In genomic region chr17:48437421-48437911, GRCm38 (mm10) we compare ENCODE assay signal across 8 mouse cellular contexts. TPM values are rescaled to one million over a fixed set of nuclear protein-coding genes. Genes with fewer than 3 reads are reported as not detected.
DNase-seq lines count a peak whose midpoint lies in the region; ATAC-seq and TF ChIP-seq lines count a peak whose summit lies in the region.

No protein-coding gene starts in this region.

- no peak overlapping the region for H3K4me3 ChIP-seq in embryonic facial prominence, embryonic 14.5 days (ENCODE audit: low read depth, low read length)
- H3K4me3 ChIP-seq in heart, postnatal 0 days (ENCODE audit: low read depth, low read length): no peak overlapping the region

- H3K27me3 ChIP-seq in embryonic facial prominence, embryonic 14.5 days (replicated peaks; ENCODE audit: control insufficient read depth, insufficient read depth, low read length): no peaks in the 10 kb centered on the region
- no peaks in the 10 kb centered on the region for H3K27me3 ChIP-seq in heart, postnatal 0 days (ENCODE audit: control insufficient read depth, insufficient read depth, low read length)

- peak; percentile 60 for ATAC-seq in embryonic facial prominence, embryonic 14.5 days (ENCODE audit: low read depth)
- peak; percentile 57 for ATAC-seq in heart, postnatal 0 days (ENCODE audit: insufficient read depth, low read depth)
- no peak for ATAC-seq in cerebellum, adult (ENCODE audit: insufficient number of reproducible peaks, low FRiP score, low TSS enrichment)

- H3K4me2 ChIP-seq in embryonic facial prominence, embryonic 14.5 days (ENCODE audit: low read depth, low read length): peak overlapping the region; percentile 7; the same call in 1 of the 2 replicates
- no peak overlapping the region for H3K4me2 ChIP-seq in heart, postnatal 0 days (ENCODE audit: low read depth, low read length)

- no peaks in the 10 kb centered on the region for H3K36me3 ChIP-seq in embryonic facial prominence, embryonic 14.5 days (ENCODE audit: control insufficient read depth, insufficient read depth, low read length)
- H3K36me3 ChIP-seq in heart, postnatal 0 days (replicated peaks; ENCODE audit: control insufficient read depth, insufficient read depth, low read length): no peaks in the 10 kb centered on the region

- H3K9ac ChIP-seq in embryonic facial prominence, embryonic 14.5 days (ENCODE audit: low read depth, low read length): no peak overlapping the region
- no peak overlapping the region for H3K9ac ChIP-seq in heart, postnatal 0 days (replicated peaks; ENCODE audit: low read depth, low read length)

- peak; percentile 58 for TF ChIP-seq CTCF in heart, postnatal 0 days (IDR thresholded peaks at IDR 0.05; ENCODE audit: low read depth)

- H3K27ac ChIP-seq in embryonic facial prominence, embryonic 14.5 days (replicated peaks; ENCODE audit: low read depth, low read length): peak overlapping the region; percentile 75
- peak overlapping the region; percentile 94 for H3K27ac ChIP-seq in heart, postnatal 0 days (ENCODE audit: low read depth)

- no peak for TF ChIP-seq EP300 in heart, postnatal 0 days (IDR thresholded peaks at IDR 0.05; ENCODE audit: low read depth)

- peak; percentile 68 for DNase-seq in embryo, embryonic 10 days (ENCODE audit: low spot score)
- peak; percentile 61 for DNase-seq in embryonic facial prominence, embryonic 14.5 days (ENCODE audit: low spot score)
- DNase-seq in heart, postnatal 0 days (ENCODE audit: low spot score): peak; percentile 61
- peak; percentile 84 for DNase-seq in mesoderm, embryonic 11.5 days (ENCODE audit: low read depth, low spot score)
- no peak for DNase-seq in adrenal gland, postnatal 25 days
- no peak for DNase-seq in thymus, postnatal 36 days
- no peak for DNase-seq in urinary bladder, postnatal 4 days (ENCODE audit: low spot score in 2 of 2)

- no peaks in the 10 kb centered on the region for H3K9me3 ChIP-seq in embryonic facial prominence, embryonic 14.5 days (ENCODE audit: control insufficient read depth, low read length)
- H3K9me3 ChIP-seq in heart, postnatal 0 days (replicated peaks; ENCODE audit: control insufficient read depth, low read length): no peaks in the 10 kb centered on the region

- no peaks in the 10 kb centered on the region; the same call in 1 of the 2 replicates for H3K4me1 ChIP-seq in embryonic facial prominence, embryonic 14.5 days (ENCODE audit: control insufficient read depth, insufficient read depth, low read length)
- H3K4me1 ChIP-seq in heart, postnatal 0 days (ENCODE audit: control insufficient read depth, insufficient read depth): peaks cover 37% of the 10 kb centered on the region

- WGBS in embryonic facial prominence, embryonic 14.5 days: 13% methylated on average over 7 of the region's 7 CpGs
- 19% methylated on average over 7 of the region's 7 CpGs for WGBS in heart, postnatal 0 days

RNA-seq across cellular contexts. Expression of gene Apobec2, which starts 4.7 kb away (rescaled TPM):
- polyA plus RNA-seq in embryonic facial prominence, embryonic 14.5 days (2014; fragmentation: Nextera tagmentation; extraction: Ambion mirVana): 73.2 and 104 TPM in 2 replicates
- total RNA-seq in heart, postnatal 0 days (2014; rRNA removed; ENCODE audit: low replicate concordance): 319 and 325 TPM in 2 replicates
- polyA plus RNA-seq in heart, postnatal 0 days (2015; fragmentation: Nextera tagmentation; extraction: Ambion mirVana): 265 and 267 TPM in 2 replicates
- total RNA-seq in adrenal gland, postnatal 25 days (2021): 1.3 and 1.5 TPM in 2 replicates

RNA-seq across cellular contexts. Expression of gene Tspo2, which starts 13.9 kb away (rescaled TPM):
- 2.6 and 2.9 TPM in 2 replicates for polyA plus RNA-seq in embryonic facial prominence, embryonic 14.5 days (2014; fragmentation: Nextera tagmentation; extraction: Ambion mirVana)
- total RNA-seq in heart, postnatal 0 days (2014; rRNA removed; ENCODE audit: low replicate concordance): not detected in 2 replicates
- polyA plus RNA-seq in heart, postnatal 0 days (2015; fragmentation: Nextera tagmentation; extraction: Ambion mirVana): 0.63 and 0.75 TPM in 2 replicates
- not detected in 2 replicates for total RNA-seq in adrenal gland, postnatal 25 days (2021)

RNA-seq across cellular contexts. Expression of gene Unc5cl, which starts 17.2 kb away (rescaled TPM):
- polyA plus RNA-seq in embryonic facial prominence, embryonic 14.5 days (2014; fragmentation: Nextera tagmentation; extraction: Ambion mirVana): 0.08 and 0.13 TPM in 2 replicates
- total RNA-seq in heart, postnatal 0 days (2014; rRNA removed; ENCODE audit: low replicate concordance): 1.4 TPM in 1 of 2 replicates, not detected in the other
- polyA plus RNA-seq in heart, postnatal 0 days (2015; fragmentation: Nextera tagmentation; extraction: Ambion mirVana): 0.14 TPM in 1 of 2 replicates, not detected in the other
- not detected in 2 replicates for total RNA-seq in adrenal gland, postnatal 25 days (2021)

RNA-seq across cellular contexts. Expression of gene Oard1, which starts 27.7 kb away (rescaled TPM):
- polyA plus RNA-seq in embryonic facial prominence, embryonic 14.5 days (2014; fragmentation: Nextera tagmentation; extraction: Ambion mirVana): 38.1 and 45.7 TPM in 2 replicates
- total RNA-seq in heart, postnatal 0 days (2014; rRNA removed; ENCODE audit: low replicate concordance): 7.1 and 12.9 TPM in 2 replicates
- polyA plus RNA-seq in heart, postnatal 0 days (2015; fragmentation: Nextera tagmentation; extraction: Ambion mirVana): 30.3 and 31.4 TPM in 2 replicates
- 21.5 and 31.2 TPM in 2 replicates for total RNA-seq in adrenal gland, postnatal 25 days (2021)

RNA-seq across cellular contexts. Expression of gene Nfya, which starts 27.8 kb away (rescaled TPM):
- polyA plus RNA-seq in embryonic facial prominence, embryonic 14.5 days (2014; fragmentation: Nextera tagmentation; extraction: Ambion mirVana): 16.2 and 16.7 TPM in 2 replicates
- total RNA-seq in heart, postnatal 0 days (2014; rRNA removed; ENCODE audit: low replicate concordance): 19.0 and 27.4 TPM in 2 replicates
- polyA plus RNA-seq in heart, postnatal 0 days (2015; fragmentation: Nextera tagmentation; extraction: Ambion mirVana): 4.7 and 5.5 TPM in 2 replicates
- total RNA-seq in adrenal gland, postnatal 25 days (2021): 36.6 and 39.2 TPM in 2 replicates

Comparison
In these comparisons a context has a peak if more than half of its experiments do, and no peak if none do; other contexts are left out.
1. DNase-seq: peak in embryo, embryonic 10 days (single experiment), embryonic facial prominence, embryonic 14.5 days (single experiment), heart, postnatal 0 days (single experiment) and mesoderm, embryonic 11.5 days (single experiment); none in adrenal gland, postnatal 25 days (single experiment), thymus, postnatal 36 days (0 of 2) and urinary bladder, postnatal 4 days (0 of 2).
2. RNA of gene Apobec2, which starts 4.7 kb away (total RNA-seq): 319 to 325 TPM in heart, postnatal 0 days; 1.3 to 1.5 TPM in adrenal gland, postnatal 25 days; every median in the first group is over 100 times any median in the second.